Mouse (Mus musculus): ENCODE data around the gene Ube4a. TPM values are rescaled to one million over a fixed set of nuclear protein-coding genes. Genes with fewer than 3 reads are reported as not detected.

Ube4a gene
- polyA plus RNA-seq, 1 experiment from 2014 or later = 25.7 TPM

- H3K9me3 ChIP-seq = no peaks in the 10 kb centered on the region
- no peak overlapping the region for H3K4me3 ChIP-seq
- no peaks in the 10 kb centered on the region for H3K4me1 ChIP-seq
- H3K27ac ChIP-seq = no peak overlapping the region
- no peak overlapping the region for H3K9ac ChIP-seq
- H3K36me3 ChIP-seq = no peaks in the 10 kb centered on the region
- H3K4me2 ChIP-seq = no peak overlapping the region
- 61% methylated on average over 4 of the region's 4 CpGs for WGBS
- H3K27me3 ChIP-seq = no peaks in the 10 kb centered on the region
- no peak for ATAC-seq (ENCODE audit: borderline replicate concordance, extremely low read depth, low FRiP score, low TSS enrichment)
Observed at GRCm38 (mm10) chr9:44994962-44995361, 29.6 kb upstream of the Ube4a start.

GRCm38 (mm10) chr9:44993268-44993667 is 27.9 kb upstream of the Ube4a start:
- WGBS = 59% methylated on average over 2 of the region's 2 CpGs
- Histone ChIP-seq H3K9me3 (no peaks in the 10 kb centered on the region), H3K4me2 (no peak overlapping the region), H3K9ac (no peak overlapping the region), H3K27ac (no peak overlapping the region), H3K27me3 (no peaks in the 10 kb centered on the region), H3K4me3 (no peak overlapping the region), H3K4me1 (no peaks in the 10 kb centered on the region), H3K36me3 (no peaks in the 10 kb centered on the region)
- ATAC-seq (ENCODE audit: borderline replicate concordance, extremely low read depth, low FRiP score, low TSS enrichment) = no peak

GRCm38 (mm10) chr9:44992271-44992670 is 26.9 kb upstream of the Ube4a start:
- Histone ChIP-seq H3K27ac (no peak overlapping the region), H3K4me2 (no peak overlapping the region), H3K9ac (no peak overlapping the region), H3K4me1 (no peaks in the 10 kb centered on the region), H3K4me3 (no peak overlapping the region), H3K36me3 (no peaks in the 10 kb centered on the region), H3K27me3 (no peaks in the 10 kb centered on the region), H3K9me3 (no peaks in the 10 kb centered on the region)
- no peak for ATAC-seq (ENCODE audit: borderline replicate concordance, extremely low read depth, low FRiP score, low TSS enrichment)

- Histone ChIP-seq H3K36me3 (no peaks in the 10 kb centered on the region), H3K27me3 (no peaks in the 10 kb centered on the region), H3K9ac (no peak overlapping the region), H3K27ac (no peak overlapping the region), H3K4me1 (no peaks in the 10 kb centered on the region), H3K4me2 (no peak overlapping the region), H3K9me3 (no peaks in the 10 kb centered on the region), H3K4me3 (no peak overlapping the region)
- ATAC-seq (ENCODE audit: borderline replicate concordance, extremely low read depth, low FRiP score, low TSS enrichment) = no peak
- WGBS = 67% methylated on average over 2 of the region's 2 CpGs
Observed at GRCm38 (mm10) chr9:44991821-44992220, 26.4 kb upstream of the Ube4a start.

- Histone ChIP-seq H3K36me3 (no peaks in the 10 kb centered on the region), H3K4me3 (no peak overlapping the region), H3K4me1 (no peaks in the 10 kb centered on the region), H3K27me3 (no peaks in the 10 kb centered on the region), H3K9ac (no peak overlapping the region), H3K27ac (no peak overlapping the region), H3K4me2 (no peak overlapping the region), H3K9me3 (no peaks in the 10 kb centered on the region)
- WGBS = 71% methylated on average over 5 of the region's 5 CpGs
- ATAC-seq (ENCODE audit: borderline replicate concordance, extremely low read depth, low FRiP score, low TSS enrichment) = no peak
Observed at GRCm38 (mm10) chr9:44986976-44987375, 21.6 kb upstream of the Ube4a start.

GRCm38 (mm10) chr9:44986242-44986781 is 20.9 kb upstream of the Ube4a start:
- H3K36me3 ChIP-seq = no peaks in the 10 kb centered on the region
- no peaks in the 10 kb centered on the region for H3K27me3 ChIP-seq
- no peak overlapping the region for H3K4me2 ChIP-seq
- 59% methylated on average over 14 of the region's 14 CpGs for WGBS
- no peak overlapping the region for H3K4me3 ChIP-seq
- H3K4me1 ChIP-seq = no peaks in the 10 kb centered on the region
- H3K9ac ChIP-seq = no peak overlapping the region
- ATAC-seq (ENCODE audit: borderline replicate concordance, extremely low read depth, low FRiP score, low TSS enrichment) = no peak
- no peaks in the 10 kb centered on the region for H3K9me3 ChIP-seq
- no peak overlapping the region for H3K27ac ChIP-seq

GRCm38 (mm10) chr9:44985721-44986161 is 20.3 kb upstream of the Ube4a start:
- Histone ChIP-seq H3K9me3 (no peaks in the 10 kb centered on the region), H3K9ac (no peak overlapping the region), H3K4me1 (no peaks in the 10 kb centered on the region), H3K36me3 (no peaks in the 10 kb centered on the region), H3K4me2 (no peak overlapping the region), H3K27me3 (no peaks in the 10 kb centered on the region), H3K27ac (no peak overlapping the region), H3K4me3 (no peak overlapping the region)
- 69% methylated on average over 3 of the region's 3 CpGs for WGBS
- ATAC-seq (ENCODE audit: borderline replicate concordance, extremely low read depth, low FRiP score, low TSS enrichment) = no peak

GRCm38 (mm10) chr9:44983001-44983400 is 17.6 kb upstream of the Ube4a start:
- H3K4me1 ChIP-seq = no peaks in the 10 kb centered on the region
- no peaks in the 10 kb centered on the region for H3K27me3 ChIP-seq
- no peak overlapping the region for H3K9ac ChIP-seq
- no peak for ATAC-seq (ENCODE audit: borderline replicate concordance, extremely low read depth, low FRiP score, low TSS enrichment)
- H3K9me3 ChIP-seq = no peaks in the 10 kb centered on the region
- H3K4me3 ChIP-seq = no peak overlapping the region
- H3K36me3 ChIP-seq = no peaks in the 10 kb centered on the region
- no peak overlapping the region for H3K27ac ChIP-seq
- WGBS = 64% methylated on average over 2 of the region's 2 CpGs
- no peak overlapping the region for H3K4me2 ChIP-seq

GRCm38 (mm10) chr9:44982531-44982930 is 17.1 kb upstream of the Ube4a start:
- H3K4me1 ChIP-seq = no peaks in the 10 kb centered on the region
- WGBS = 73% methylated on average over 3 of the region's 3 CpGs

GRCm38 (mm10) chr9:44982081-44982480 is 16.7 kb upstream of the Ube4a start:
- WGBS = 79% methylated on average over 8 of the region's 8 CpGs
- no peak overlapping the region for H3K4me2 ChIP-seq
- no peaks in the 10 kb centered on the region for H3K27me3 ChIP-seq
- H3K4me3 ChIP-seq = no peak overlapping the region
- no peak overlapping the region for H3K9ac ChIP-seq
- no peak overlapping the region for H3K27ac ChIP-seq
- H3K36me3 ChIP-seq = no peaks in the 10 kb centered on the region
- H3K4me1 ChIP-seq = no peaks in the 10 kb centered on the region
- ATAC-seq (ENCODE audit: borderline replicate concordance, extremely low read depth, low FRiP score, low TSS enrichment) = no peak
- no peaks in the 10 kb centered on the region for H3K9me3 ChIP-seq

More at GRCm38 (mm10) chr9:44982531-44982930, 17.1 kb upstream of the Ube4a start:
- no peak overlapping the region for H3K4me2 ChIP-seq
- no peaks in the 10 kb centered on the region for H3K36me3 ChIP-seq
- H3K27ac ChIP-seq = no peak overlapping the region
- no peaks in the 10 kb centered on the region for H3K9me3 ChIP-seq
- no peak overlapping the region for H3K9ac ChIP-seq
- no peaks in the 10 kb centered on the region for H3K27me3 ChIP-seq
- H3K4me3 ChIP-seq = no peak overlapping the region
- no peak for ATAC-seq (ENCODE audit: borderline replicate concordance, extremely low read depth, low FRiP score, low TSS enrichment)

- H3K27ac ChIP-seq = no peak within 1 kb of the TSS
- H3K4me2 ChIP-seq = no peak within 1 kb of the TSS
- 69% methylated on average over 4 of the region's 4 CpGs for WGBS
- no peak within 1 kb of the TSS for H3K4me3 ChIP-seq
- no peak within 1 kb of the TSS for H3K9ac ChIP-seq
- H3K4me1 ChIP-seq = no peaks in the 10 kb centered on the region
- no peaks in the 10 kb centered on the region for H3K36me3 ChIP-seq
- ATAC-seq (ENCODE audit: borderline replicate concordance, extremely low read depth, low FRiP score, low TSS enrichment) = no peak
- H3K27me3 ChIP-seq = no peaks in the 10 kb centered on the region
- H3K9me3 ChIP-seq = no peaks in the 10 kb centered on the region
Observed at GRCm38 (mm10) chr9:44981676-44982075, 16.3 kb upstream of the Ube4a start, which contains the start of gene Cd3d. Gene Cd3d, plus strand, starts transcription at chr9:44981786.

GRCm38 (mm10) chr9:44981104-44981503 is 15.7 kb upstream of the Ube4a start:
- Histone ChIP-seq H3K9ac (no peak overlapping the region), H3K4me2 (no peak overlapping the region), H3K9me3 (no peaks in the 10 kb centered on the region), H3K4me3 (no peak overlapping the region), H3K27me3 (no peaks in the 10 kb centered on the region), H3K36me3 (no peaks in the 10 kb centered on the region), H3K4me1 (no peaks in the 10 kb centered on the region), H3K27ac (no peak overlapping the region)
- WGBS = 85% methylated on average over 2 of the region's 2 CpGs
- ATAC-seq (ENCODE audit: borderline replicate concordance, extremely low read depth, low FRiP score, low TSS enrichment) = no peak

GRCm38 (mm10) chr9:44980242-44980641 is 14.8 kb upstream of the Ube4a start, which contains the start of gene Cd3g:
Gene Cd3g, minus strand, starts transcription at chr9:44980431.
- no peak for ATAC-seq (ENCODE audit: borderline replicate concordance, extremely low read depth, low FRiP score, low TSS enrichment)
- no peak within 1 kb of the TSS for H3K4me3 ChIP-seq
- WGBS = 63% methylated on average over 3 of the region's 3 CpGs
- no peaks in the 10 kb centered on the region for H3K4me1 ChIP-seq
- no peak within 1 kb of the TSS for H3K9ac ChIP-seq
- H3K27ac ChIP-seq = no peak within 1 kb of the TSS
- H3K4me2 ChIP-seq = no peak within 1 kb of the TSS
- H3K27me3 ChIP-seq = no peaks in the 10 kb centered on the region
- H3K36me3 ChIP-seq = no peaks in the 10 kb centered on the region
- no peaks in the 10 kb centered on the region for H3K9me3 ChIP-seq

Measured in lung, embryonic 15.5 days (tissue).